In the genomic region with DNA sequence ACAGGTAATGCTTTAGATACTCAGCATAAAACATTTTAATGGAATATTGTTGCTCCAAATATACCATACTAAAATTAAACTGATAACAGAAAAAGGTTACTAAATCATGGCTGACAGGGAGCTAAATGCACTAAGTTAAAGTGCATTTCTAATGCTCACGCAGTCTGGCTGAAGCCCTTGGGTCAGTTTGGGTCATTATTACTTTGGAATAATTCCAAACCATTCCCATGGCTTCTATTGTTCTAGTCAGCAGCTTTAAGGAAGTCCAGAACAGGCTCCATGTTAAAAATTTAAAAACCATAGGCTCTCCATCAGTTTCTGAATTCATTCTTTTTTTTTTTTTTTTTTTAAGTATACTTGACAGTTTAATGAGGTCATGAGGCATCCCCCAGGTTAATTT, we compare ENCODE assay signal across 25 mouse cellular contexts. TPM values are rescaled to one million over a fixed set of nuclear protein-coding genes. Genes with fewer than 3 reads are reported as not detected.
DNase-seq lines count a peak whose midpoint lies in the region; ATAC-seq and TF ChIP-seq lines count a peak whose summit lies in the region.
"Had no signal": no experiment of that assay in that cellular context is flagged by ENCODE, and none has a peak within 500 bp of the region (broad histone marks: within the 10 kb centered on the region; RNA-seq: fewer than 3 reads in every experiment).

No protein-coding gene starts in this region.

- H3K9me3 ChIP-seq in heart, embryonic 13.5 days = no peaks in the 10 kb centered on the region; the same call in 1 of the 2 replicates
- no peaks in the 10 kb centered on the region for H3K9me3 ChIP-seq in kidney, postnatal 0 days (replicated peaks; ENCODE audit: low read length)
- H3K9me3 ChIP-seq: embryonic facial prominence, embryonic 12.5 days; limb, embryonic 13.5 days; liver, embryonic 15.5 days; midbrain, embryonic 10.5 days; neural tube, embryonic 15.5 days had no signal

- peaks cover 28% of the 10 kb centered on the region for H3K4me1 ChIP-seq in heart, embryonic 13.5 days
- H3K4me1 ChIP-seq in kidney, postnatal 0 days (replicated peaks; ENCODE audit: insufficient read depth, low read length) = peaks cover 9% of the 10 kb centered on the region; the same call in 1 of the 2 replicates

- intact Hi-C loops in heart, postnatal 10 days (cut with DNase I) = no loop called here

- 56% methylated on average over 1 of the region's 1 CpGs for WGBS in heart, embryonic 13.5 days
- WGBS in kidney, postnatal 0 days = 47% methylated on average over 1 of the region's 1 CpGs

- no peak for TF ChIP-seq CTCF in kidney, postnatal 0 days (IDR thresholded peaks at IDR 0.05; ENCODE audit: low read depth)

- no peak overlapping the region for H3K9ac ChIP-seq in heart, embryonic 13.5 days
- H3K9ac ChIP-seq in kidney, postnatal 0 days (ENCODE audit: low read depth, low read length) = no peak overlapping the region
- H3K9ac ChIP-seq: embryonic facial prominence, embryonic 12.5 days; forebrain, postnatal 0 days; limb, embryonic 13.5 days; liver, embryonic 15.5 days; neural tube, embryonic 15.5 days had no signal

- no peaks in the 10 kb centered on the region for H3K36me3 ChIP-seq in heart, embryonic 13.5 days
- no peaks in the 10 kb centered on the region for H3K36me3 ChIP-seq in kidney, postnatal 0 days (ENCODE audit: insufficient read depth, low read length)
- H3K36me3 ChIP-seq: embryonic facial prominence, embryonic 12.5 days; limb, embryonic 13.5 days; liver, embryonic 15.5 days; neural tube, embryonic 15.5 days had no signal

- peak overlapping the region; percentile 48; the same call in 1 of the 2 replicates for H3K27ac ChIP-seq in heart, embryonic 13.5 days (replicated peaks)
- peak overlapping the region; percentile 42; the same call in 1 of the 2 replicates for H3K27ac ChIP-seq in kidney, postnatal 0 days
- H3K27ac ChIP-seq: embryonic facial prominence, embryonic 12.5 days; hindbrain, postnatal 0 days; limb, embryonic 13.5 days; liver, embryonic 15.5 days; macrophage; midbrain, embryonic 10.5 days; neural tube, embryonic 15.5 days had no signal

- no peak overlapping the region for H3K4me2 ChIP-seq in heart, embryonic 13.5 days
- H3K4me2 ChIP-seq in kidney, postnatal 0 days (ENCODE audit: low read length) = no peak overlapping the region
- H3K4me2 ChIP-seq: embryonic facial prominence, embryonic 12.5 days; limb, embryonic 13.5 days; liver, embryonic 15.5 days; neural tube, embryonic 15.5 days had no signal

- no peak overlapping the region for H3K4me3 ChIP-seq in heart, embryonic 13.5 days
- H3K4me3 ChIP-seq in kidney, postnatal 0 days (replicated peaks; ENCODE audit: low read depth, low read length) = no peak overlapping the region
- H3K4me3 ChIP-seq: embryonic facial prominence, embryonic 12.5 days; limb, embryonic 13.5 days; liver, embryonic 15.5 days; midbrain, embryonic 10.5 days; neural tube, embryonic 15.5 days had no signal

- DNase-seq in heart, postnatal 10 days = no peak
- DNase-seq in kidney, postnatal 0 days (ENCODE audit: low spot score) = peak; percentile 35
- no peak for DNase-seq in kidney, postnatal 36 days
- DNase-seq in MN1 (ENCODE audit: low spot score) = peak; percentile 16
- DNase-seq in brain, adult 2 months (ENCODE audit: low read depth, low spot score) = peak; percentile 19
- DNase-seq in adrenal gland, postnatal 10 days = no peak
- DNase-seq: adrenal gland, postnatal 36 days; cerebellum, adult 11-12 months; cerebellum, postnatal 25 days; forebrain, postnatal 0 days; gastrocnemius, postnatal 36 days; kidney, postnatal 10 days; right cerebral cortex, adult 18-20 months; right cerebral cortex, postnatal 4 days; thymus, postnatal 14 days had no signal

- no peaks in the 10 kb centered on the region for H3K27me3 ChIP-seq in heart, embryonic 13.5 days (replicated peaks)
- H3K27me3 ChIP-seq in kidney, postnatal 0 days (ENCODE audit: insufficient read depth, low read length) = no peaks in the 10 kb centered on the region
- H3K27me3 ChIP-seq: embryonic facial prominence, embryonic 12.5 days; limb, embryonic 13.5 days; liver, embryonic 15.5 days; neural tube, embryonic 15.5 days had no signal

- no peak for ATAC-seq in heart, embryonic 13.5 days (ENCODE audit: extremely low read depth, insufficient number of reproducible peaks, low FRiP score, low TSS enrichment)
- ATAC-seq in kidney, postnatal 0 days (replicated peaks; ENCODE audit: low FRiP score, low read depth) = no peak
- ATAC-seq: forebrain, postnatal 0 days; hindbrain, postnatal 0 days; intestine, embryonic 16.5 days; lung, postnatal 0 days had no signal

RNA-seq across cellular contexts. Expression of a gene that starts 7.5 kb away (rescaled TPM):
- polyA plus RNA-seq in heart, embryonic 13.5 days (2015; fragmentation: Nextera tagmentation; extraction: Ambion mirVana) = 5.6 and 6.5 TPM in 2 replicates
- 10 to 100 TPM; 33.9 to 34.7 TPM for total RNA-seq in heart, postnatal 10 days (2021)
- polyA plus RNA-seq in kidney, postnatal 0 days (2015; fragmentation: Nextera tagmentation; extraction: Ambion mirVana) = 7.1 and 8.4 TPM in 2 replicates
- 10 to 100 TPM; 36.6 to 40.0 TPM for total RNA-seq in adrenal gland, postnatal 10 days (2021)

RNA-seq across cellular contexts. Expression of a gene that starts 50.5 kb away (rescaled TPM):
- polyA plus RNA-seq in heart, embryonic 13.5 days (2015; fragmentation: Nextera tagmentation; extraction: Ambion mirVana) = 14.0 and 15.3 TPM in 2 replicates
- total RNA-seq in heart, postnatal 10 days (2021) = 10 to 100 TPM; 25.6 to 31.4 TPM
- polyA plus RNA-seq in kidney, postnatal 0 days (2015; fragmentation: Nextera tagmentation; extraction: Ambion mirVana) = 20.0 and 21.1 TPM in 2 replicates
- total RNA-seq in adrenal gland, postnatal 10 days (2021) = 10 to 100 TPM; 27.9 to 31.7 TPM

RNA-seq across cellular contexts. Expression of a gene that starts 50.6 kb away (rescaled TPM):
- 30.5 and 31.5 TPM in 2 replicates for polyA plus RNA-seq in heart, embryonic 13.5 days (2015; fragmentation: Nextera tagmentation; extraction: Ambion mirVana)
- total RNA-seq in heart, postnatal 10 days (2021) = 10 to 100 TPM; 18.7 to 21.3 TPM
- polyA plus RNA-seq in kidney, postnatal 0 days (2015; fragmentation: Nextera tagmentation; extraction: Ambion mirVana) = 29.5 and 32.9 TPM in 2 replicates
- total RNA-seq in adrenal gland, postnatal 10 days (2021) = 10 to 100 TPM; 16.0 to 21.1 TPM

Comparison
In these comparisons a context has a peak if more than half of its experiments do, and no peak if none do; other contexts are left out.
1. DNase-seq: peak in kidney, postnatal 0 days (single experiment), MN1 (single experiment) and brain, adult 2 months (single experiment); none in heart, postnatal 10 days (0 of 2), kidney, postnatal 36 days (0 of 2) and adrenal gland, postnatal 10 days (single experiment).